Mouse (Mus musculus) megakaryocyte, embryonic 14.5 days (primary cell): ENCODE results near the gene Ramp3. TPM values are rescaled to one million over a fixed set of nuclear protein-coding genes. Genes with fewer than 3 reads are reported as not detected.

Source experiments
- H3K27me3 ChIP-seq: replicated peaks from 2 replicates; pipeline ENCODE3; 2012; ENCODE audit warnings: inconsistent platforms
- H3K36me3 ChIP-seq: replicated peaks from 2 replicates; pipeline ENCODE3; 2012; ENCODE audit warnings: low read length, inconsistent platforms, mixed read lengths
- H3K4me1 ChIP-seq: 2 replicates; pipeline ENCODE4 v1.6.1; 2012; ENCODE audit warnings: inconsistent platforms
- H3K4me3 ChIP-seq: replicated peaks from 2 replicates; pipeline ENCODE3; 2012; ENCODE audit warnings: moderate library complexity, mild to moderate bottlenecking, inconsistent platforms
- H3K9me3 ChIP-seq: 2 replicates; pipeline ENCODE4 v1.6.1; 2012; ENCODE audit warnings: inconsistent platforms
- FLI1 ChIP-seq: IDR thresholded peaks from 2 replicates; pipeline ENCODE4 v1.6.1; 2012; ENCODE audit warnings: low read length, inconsistent platforms, mixed read lengths
- GATA1 ChIP-seq: IDR thresholded peaks from 3 replicates; pipeline ENCODE4 v1.6.1; 2012; ENCODE audit warnings: mixed read lengths, low read length, inconsistent platforms, borderline replicate concordance
- polyA plus RNA-seq: library from polyadenylated mRNA; stranded (reverse); fragments of >175 nt; gene quantifications from 2 replicates; pipeline ENCODE4 v1.2.3, GENCODE M21; 2012; ENCODE audit warnings: low replicate concordance; ENCODE audit not compliant: insufficient read depth

The Ramp3 gene
- polyA plus RNA-seq, 1 experiment, result not detected

GRCm38 (mm10) chr11:6710409-6710808, 52.1 kb downstream of the Ramp3 start:
- Histone ChIP-seq H3K9me3 (peaks cover 44% of the 10 kb centered on the region), H3K27me3 (peaks cover 12% of the 10 kb centered on the region), H3K4me1 (peaks cover 5% of the 10 kb centered on the region; the same call in 1 of the 2 replicates), H3K4me3 (peak overlapping the region; percentile 80), H3K36me3 (no peaks in the 10 kb centered on the region)
- TF ChIP-seq GATA1 (no peak), FLI1 (no peak)

- peaks cover 2% of the 10 kb centered on the region for H3K27me3 ChIP-seq
- no peaks in the 10 kb centered on the region for H3K9me3 ChIP-seq
- TF ChIP-seq GATA1 (no peak), FLI1 (no peak)
- H3K4me3 ChIP-seq, result no peak overlapping the region
- H3K4me1 ChIP-seq, result no peaks in the 10 kb centered on the region
- no peaks in the 10 kb centered on the region for H3K36me3 ChIP-seq
These were observed 62.4 kb downstream of the Ramp3 start for GRCm38 (mm10) chr11:6720746-6721145.

- H3K36me3 ChIP-seq, result no peaks in the 10 kb centered on the region
- TF ChIP-seq GATA1 (no peak), FLI1 (no peak)
- no peak overlapping the region for H3K4me3 ChIP-seq
- no peaks in the 10 kb centered on the region for H3K4me1 ChIP-seq
- H3K9me3 ChIP-seq, result no peaks in the 10 kb centered on the region
- H3K27me3 ChIP-seq, result no peaks in the 10 kb centered on the region
These were observed 68.6 kb downstream of the Ramp3 start for GRCm38 (mm10) chr11:6726921-6727320.

Other genes with a start within 250 kb of the Ramp3 start
- gene Ppia, start 243.1 kb upstream of the Ramp3 start, polyA plus RNA-seq, result 18.2 and 172 TPM in 2 replicates
- gene H2afv, start 214.1 kb upstream of the Ramp3 start, polyA plus RNA-seq, result 23.2 and 32.7 TPM in 2 replicates
- 8.7 and 12.9 TPM in 2 replicates for gene Purb, start 182.6 kb upstream of the Ramp3 start, polyA plus RNA-seq
- gene Myo1g, start 137.6 kb upstream of the Ramp3 start, polyA plus RNA-seq, result 28.0 and 34.2 TPM in 2 replicates
- 11.6 and 24.8 TPM in 2 replicates for gene Ccm2, start 111.6 kb upstream of the Ramp3 start, polyA plus RNA-seq
- gene Nacad, start 52.5 kb upstream of the Ramp3 start, polyA plus RNA-seq, result 0.34 and 0.63 TPM in 2 replicates
- 55.6 and 136 TPM in 2 replicates for gene Tbrg4, start 32.5 kb upstream of the Ramp3 start, polyA plus RNA-seq
- gene Wap, start 19.9 kb upstream of the Ramp3 start, polyA plus RNA-seq, result not detected in 2 replicates
- not detected in 2 replicates for gene Gm11983, start 179.1 kb downstream of the Ramp3 start, polyA plus RNA-seq